Mouse (Mus musculus) MEL (cell line): ENCODE results near the gene Nlrp3.

Experiments
- POLR2A ChIP-seq, 2 experiments: IDR thresholded peaks; 2 replicates each; pipeline ENCODE4 v1.6.1; 2011 to 2012; ENCODE audit warnings: low read length in 2 of 2, mild to moderate bottlenecking in 2 of 2, control low read depth in 1 of 2, improper control_type of control experiment in 1 of 2, low read depth in 1 of 2, moderate library complexity in 1 of 2; ENCODE audit not compliant: control insufficient read depth in 1 of 2, insufficient read depth in 1 of 2, poor library complexity in 1 of 2
- TAL1 ChIP-seq: IDR thresholded peaks from 2 replicates; pipeline ENCODE4 v1.6.1; 2012; ENCODE audit warnings: mild to moderate bottlenecking, inconsistent platforms, low read length, moderate library complexity, mixed read lengths

- TF ChIP-seq TAL1 = no peak
- TF ChIP-seq POLR2A (IDR thresholded peaks at IDR 0.05; ENCODE audit: control insufficient read depth in 1 of 2, insufficient read depth in 1 of 2, low read depth in 1 of 2, low read length in 2 of 2, poor library complexity in 1 of 2) = no peak
These were observed 48.1 kb downstream of the Nlrp3 start for GRCm38 (mm10) chr11:59589496-59589895.
